In the genomic region with DNA sequence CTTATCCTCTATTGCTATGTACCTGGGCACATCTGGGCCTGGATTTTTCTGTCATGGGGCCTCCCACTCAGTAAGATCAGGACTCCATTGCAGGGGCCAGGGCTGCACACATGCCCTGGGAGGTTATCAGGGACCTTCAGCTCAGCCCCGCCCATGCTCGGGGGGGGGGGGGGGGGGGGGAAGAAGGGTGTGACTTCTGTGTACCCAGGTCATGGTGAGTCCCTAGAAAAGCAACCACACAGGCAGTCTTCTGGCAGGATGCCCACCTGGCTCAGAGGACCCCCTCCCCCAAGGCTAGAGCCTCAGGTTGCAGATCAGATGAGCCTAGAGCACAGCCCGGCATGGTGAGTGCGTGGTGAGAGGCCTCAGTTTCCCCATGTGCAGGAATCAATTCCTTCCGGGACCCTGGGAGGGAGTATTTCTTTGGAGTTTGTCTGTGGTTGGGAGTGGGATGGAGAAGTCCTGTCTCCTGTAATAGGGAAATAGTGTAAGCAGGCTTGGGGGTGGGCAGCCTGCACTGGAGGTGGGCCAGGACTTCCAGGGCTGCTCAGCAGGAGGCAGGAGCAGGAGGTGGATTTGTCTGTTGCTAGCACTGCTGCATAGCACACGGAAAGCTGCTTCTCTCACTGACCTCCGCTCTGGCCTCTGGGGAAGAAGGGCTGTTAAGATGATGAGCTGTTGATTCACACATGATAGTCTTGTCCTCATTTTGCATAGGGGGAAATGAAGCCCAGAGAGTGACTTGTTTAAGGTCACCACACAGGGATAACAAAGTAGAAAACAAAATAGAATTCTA, we compare ENCODE assay signal across 16 mouse cellular contexts. TPM values are rescaled to one million over a fixed set of nuclear protein-coding genes. Genes with fewer than 3 reads are reported as not detected.
DNase-seq lines count a peak whose midpoint lies in the region; ATAC-seq lines count a peak whose summit lies in the region.
"Had no signal": no experiment of that assay in that cellular context is flagged by ENCODE, and none has a peak within 500 bp of the region (broad histone marks: within the 10 kb centered on the region; RNA-seq: fewer than 3 reads in every experiment).

No protein-coding gene starts in this region.

- H3K27me3 ChIP-seq in midbrain, embryonic 10.5 days (ENCODE audit: low read depth, poor library complexity, severe bottlenecking) = peaks cover 17% of the 10 kb centered on the region
- H3K27me3 ChIP-seq in midbrain, embryonic 16.5 days (ENCODE audit: control insufficient read depth, insufficient read depth, low read depth, low read length) = no peaks in the 10 kb centered on the region; the same call in 1 of the 2 replicates
- H3K27me3 ChIP-seq in intestine, embryonic 16.5 days (replicated peaks; ENCODE audit: control insufficient read depth, insufficient read depth, low read length) = no peaks in the 10 kb centered on the region
- no peaks in the 10 kb centered on the region for H3K27me3 ChIP-seq in stomach, embryonic 14.5 days (ENCODE audit: control insufficient read depth, insufficient read depth, low read length)

- peaks cover 26% of the 10 kb centered on the region for H3K4me1 ChIP-seq in midbrain, embryonic 10.5 days
- H3K4me1 ChIP-seq in midbrain, embryonic 16.5 days (ENCODE audit: control insufficient read depth, insufficient read depth, low read length) = no peaks in the 10 kb centered on the region
- H3K4me1 ChIP-seq in intestine, embryonic 16.5 days (ENCODE audit: control insufficient read depth, insufficient read depth, low read length) = peaks cover 5% of the 10 kb centered on the region; the same call in 1 of the 2 replicates
- peaks cover 6% of the 10 kb centered on the region; the same call in 1 of the 2 replicates for H3K4me1 ChIP-seq in stomach, embryonic 14.5 days (ENCODE audit: control insufficient read depth, insufficient read depth, low read length)

- peak; percentile 20 to 35 for DNase-seq in cerebellum, postnatal 14 days
- DNase-seq in cerebellum, adult 11-12 months = no peak
- DNase-seq in midbrain, embryonic 10.5 days (ENCODE audit: low spot score) = no peak
- no peak for DNase-seq in adrenal gland, adult (ENCODE audit: inconsistent age in 2 of 2, low spot score in 1 of 2)
- DNase-seq in lung, postnatal 36 days = no peak
- DNase-seq: cerebellum, postnatal 36 days; gastrocnemius, postnatal 14 days; kidney, adult 2 months; lung, adult 18-20 months; thymus, adult 2 months had no signal

- H3K9me3 ChIP-seq in midbrain, embryonic 10.5 days (replicated peaks) = no peaks in the 10 kb centered on the region
- no peaks in the 10 kb centered on the region for H3K9me3 ChIP-seq in midbrain, embryonic 16.5 days (replicated peaks; ENCODE audit: control insufficient read depth, low read length, poor library complexity, severe bottlenecking)
- H3K9me3 ChIP-seq in intestine, embryonic 16.5 days (ENCODE audit: control insufficient read depth, low read length) = no peaks in the 10 kb centered on the region
- no peaks in the 10 kb centered on the region for H3K9me3 ChIP-seq in stomach, embryonic 14.5 days (ENCODE audit: control insufficient read depth, low read depth, low read length)
- H3K9me3 ChIP-seq: embryonic facial prominence, embryonic 12.5 days had no signal

- no peak for ATAC-seq in midbrain, embryonic 16.5 days
- peak; percentile 67 for ATAC-seq in intestine, embryonic 16.5 days
- ATAC-seq in stomach, embryonic 14.5 days (ENCODE audit: insufficient number of reproducible peaks, insufficient read depth, low FRiP score, low read depth) = peak; percentile 57; the same call in 1 of the 2 replicates
- ATAC-seq: forebrain, embryonic 16.5 days had no signal

- H3K4me3 ChIP-seq in midbrain, embryonic 10.5 days = peak overlapping the region; percentile 21; the same call in 1 of the 2 replicates
- no peak overlapping the region for H3K4me3 ChIP-seq in midbrain, embryonic 16.5 days (ENCODE audit: low read depth, low read length)
- no peak overlapping the region for H3K4me3 ChIP-seq in intestine, embryonic 16.5 days (ENCODE audit: low read length)
- H3K4me3 ChIP-seq in stomach, embryonic 14.5 days (ENCODE audit: low read depth, low read length) = no peak overlapping the region
- H3K4me3 ChIP-seq: embryonic facial prominence, embryonic 12.5 days; layer of hippocampus, adult 2 months had no signal

- WGBS in midbrain, embryonic 10.5 days = 29% methylated on average over 7 of the region's 7 CpGs
- WGBS in midbrain, embryonic 16.5 days = 34% methylated on average over 6 of the region's 7 CpGs
- WGBS in intestine, embryonic 16.5 days = 32% methylated on average over 7 of the region's 7 CpGs
- WGBS in stomach, embryonic 14.5 days = 33% methylated on average over 7 of the region's 7 CpGs

- no peak overlapping the region for H3K9ac ChIP-seq in midbrain, embryonic 16.5 days (ENCODE audit: low read depth, low read length)
- no peak overlapping the region for H3K9ac ChIP-seq in intestine, embryonic 16.5 days (ENCODE audit: low read depth, low read length)
- no peak overlapping the region for H3K9ac ChIP-seq in stomach, embryonic 14.5 days (replicated peaks; ENCODE audit: low read depth, low read length)
- H3K9ac ChIP-seq: embryonic facial prominence, embryonic 12.5 days had no signal

- no peak overlapping the region for H3K4me2 ChIP-seq in midbrain, embryonic 16.5 days (ENCODE audit: low read length)
- no peak overlapping the region for H3K4me2 ChIP-seq in intestine, embryonic 16.5 days (ENCODE audit: low read depth, low read length)
- no peak overlapping the region for H3K4me2 ChIP-seq in stomach, embryonic 14.5 days (replicated peaks; ENCODE audit: low read depth, low read length)
- H3K4me2 ChIP-seq: embryonic facial prominence, embryonic 12.5 days had no signal

- H3K36me3 ChIP-seq in midbrain, embryonic 10.5 days = no peaks in the 10 kb centered on the region
- H3K36me3 ChIP-seq in midbrain, embryonic 16.5 days (ENCODE audit: control insufficient read depth, insufficient read depth, low read length) = no peaks in the 10 kb centered on the region
- no peaks in the 10 kb centered on the region for H3K36me3 ChIP-seq in intestine, embryonic 16.5 days (ENCODE audit: control insufficient read depth, insufficient read depth, low read length)
- H3K36me3 ChIP-seq in stomach, embryonic 14.5 days (ENCODE audit: control insufficient read depth, insufficient read depth, low read length) = no peaks in the 10 kb centered on the region
- H3K36me3 ChIP-seq: embryonic facial prominence, embryonic 12.5 days had no signal

- peak overlapping the region; percentile 28; the same call in 1 of the 2 replicates for H3K27ac ChIP-seq in midbrain, embryonic 10.5 days (replicated peaks)
- no peak overlapping the region for H3K27ac ChIP-seq in midbrain, embryonic 16.5 days (ENCODE audit: low read length)
- H3K27ac ChIP-seq in intestine, embryonic 16.5 days (ENCODE audit: low read length) = no peak overlapping the region
- no peak overlapping the region for H3K27ac ChIP-seq in stomach, embryonic 14.5 days (ENCODE audit: low read length)
- H3K27ac ChIP-seq: embryonic facial prominence, embryonic 12.5 days; layer of hippocampus, adult 2 months had no signal

RNA-seq across cellular contexts. Expression of gene Castor1, which starts 5.6 kb away (rescaled TPM):
- 2.7 and 3.4 TPM in 2 replicates for polyA plus RNA-seq in midbrain, embryonic 10.5 days (2016; fragmentation: Nextera tagmentation; extraction: Ambion mirVana)
- 2.9 and 4.2 TPM in 2 replicates for polyA plus RNA-seq in midbrain, embryonic 16.5 days (2015; fragmentation: Nextera tagmentation; extraction: Ambion mirVana)
- 5.9 and 7.3 TPM in 2 replicates for polyA plus RNA-seq in intestine, embryonic 16.5 days (2015; fragmentation: Nextera tagmentation; extraction: Ambion mirVana)
- 2.6 and 3.3 TPM in 2 replicates for polyA plus RNA-seq in stomach, embryonic 14.5 days (2014; fragmentation: Nextera tagmentation; extraction: Ambion mirVana)

RNA-seq across cellular contexts. Expression of gene Osm, which starts 12.6 kb away (rescaled TPM):
- polyA plus RNA-seq in midbrain, embryonic 10.5 days (2016; fragmentation: Nextera tagmentation; extraction: Ambion mirVana) = 0.05 TPM in 1 of 2 replicates, not detected in the other
- polyA plus RNA-seq in midbrain, embryonic 16.5 days (2015; fragmentation: Nextera tagmentation; extraction: Ambion mirVana) = 0.08 and 0.19 TPM in 2 replicates
- 0.07 and 0.12 TPM in 2 replicates for polyA plus RNA-seq in intestine, embryonic 16.5 days (2015; fragmentation: Nextera tagmentation; extraction: Ambion mirVana)
- polyA plus RNA-seq in stomach, embryonic 14.5 days (2014; fragmentation: Nextera tagmentation; extraction: Ambion mirVana) = 0.18 TPM in 1 of 2 replicates, not detected in the other
- polyA plus RNA-seq: embryonic facial prominence, embryonic 12.5 days; forebrain, embryonic 16.5 days had no signal

RNA-seq across cellular contexts. Expression of gene Lif, which starts 33.8 kb away (rescaled TPM):
- polyA plus RNA-seq in midbrain, embryonic 10.5 days (2016; fragmentation: Nextera tagmentation; extraction: Ambion mirVana) = 0.21 TPM in 1 of 2 replicates, not detected in the other
- polyA plus RNA-seq in midbrain, embryonic 16.5 days (2015; fragmentation: Nextera tagmentation; extraction: Ambion mirVana) = 0.06 TPM in 1 of 2 replicates, not detected in the other
- 0.95 and 0.98 TPM in 2 replicates for polyA plus RNA-seq in intestine, embryonic 16.5 days (2015; fragmentation: Nextera tagmentation; extraction: Ambion mirVana)
- 0.30 and 0.32 TPM in 2 replicates for polyA plus RNA-seq in stomach, embryonic 14.5 days (2014; fragmentation: Nextera tagmentation; extraction: Ambion mirVana)

RNA-seq across cellular contexts. Expression of gene Tbc1d10a, which starts 37.0 kb away (rescaled TPM):
- 26.3 and 26.4 TPM in 2 replicates for polyA plus RNA-seq in midbrain, embryonic 10.5 days (2016; fragmentation: Nextera tagmentation; extraction: Ambion mirVana)
- polyA plus RNA-seq in midbrain, embryonic 16.5 days (2015; fragmentation: Nextera tagmentation; extraction: Ambion mirVana) = 33.6 and 34.8 TPM in 2 replicates
- polyA plus RNA-seq in intestine, embryonic 16.5 days (2015; fragmentation: Nextera tagmentation; extraction: Ambion mirVana) = 34.0 and 37.2 TPM in 2 replicates
- 17.2 and 19.3 TPM in 2 replicates for polyA plus RNA-seq in stomach, embryonic 14.5 days (2014; fragmentation: Nextera tagmentation; extraction: Ambion mirVana)

Comparison
In these comparisons a context has a peak if more than half of its experiments do, and no peak if none do; other contexts are left out.
1. DNase-seq: peak in cerebellum, postnatal 14 days (2 of 2); none in cerebellum, adult 11-12 months (single experiment), midbrain, embryonic 10.5 days (single experiment), adrenal gland, adult (0 of 2) and lung, postnatal 36 days (single experiment).